Mouse (Mus musculus): Measurements from ENCODE around the gene Rbp3.

- no peak for TF ChIP-seq CTCF (IDR thresholded peaks at IDR 0.05; ENCODE audit: insufficient read depth, low read length)
- TF ChIP-seq POLR2A (IDR thresholded peaks at IDR 0.05; ENCODE audit: borderline replicate concordance, extremely low read depth, low read depth, low read length): no peak
Measured at GRCm38 (mm10) chr14:33942222-33942621, 11.6 kb upstream of the Rbp3 start.
